Mouse (Mus musculus): ENCODE results near the gene Dck.

- TF ChIP-seq POLR2AphosphoS2 (IDR thresholded peaks at IDR 0.05; ENCODE audit: insufficient read length, low read depth) (no peak), POLR2A (IDR thresholded peaks at IDR 0.05; ENCODE audit: insufficient read length, low read depth) (no peak), USF1 (IDR thresholded peaks at IDR 0.05; ENCODE audit: low read depth) (no peak), MAX (IDR thresholded peaks at IDR 0.05; ENCODE audit: low read depth) (no peak), MYOD1 (IDR thresholded peaks at IDR 0.05; ENCODE audit: control insufficient read depth in 1 of 3, insufficient read length in 2 of 3, low read depth in 2 of 3) (no peak), CEBPB (IDR thresholded peaks at IDR 0.05; ENCODE audit: insufficient read depth, poor library complexity, severe bottlenecking) (no peak), MYOG (IDR thresholded peaks at IDR 0.05; ENCODE audit: control insufficient read depth in 1 of 3, insufficient read depth in 1 of 3, insufficient read length in 2 of 3, low read depth in 2 of 3) (no peak), SRF (IDR thresholded peaks at IDR 0.05; ENCODE audit: control insufficient read depth, insufficient read length, low read depth) (no peak)
Measured at GRCm38 (mm10) chr5:88831935-88832334, 67.1 kb downstream of the Dck start.
